Mouse (Mus musculus) lung, adult 2 months (tissue): Measurements from ENCODE around the gene Tsc1.

Source experiments
- CTCF ChIP-seq: fragments of 200-500 bp; IDR thresholded peaks from 2 replicates; pipeline ENCODE4 v1.5.1; 2011; ENCODE audit warnings: mild to moderate bottlenecking, low read length, control low read depth; ENCODE audit not compliant: insufficient read depth
- POLR2A ChIP-seq: fragments of 200-500 bp; IDR thresholded peaks from 2 replicates; pipeline ENCODE4 v1.6.1; 2011; ENCODE audit warnings: low read depth, mild to moderate bottlenecking, control low read depth, low read length, borderline replicate concordance; ENCODE audit errors: extremely low read depth

DNA sequence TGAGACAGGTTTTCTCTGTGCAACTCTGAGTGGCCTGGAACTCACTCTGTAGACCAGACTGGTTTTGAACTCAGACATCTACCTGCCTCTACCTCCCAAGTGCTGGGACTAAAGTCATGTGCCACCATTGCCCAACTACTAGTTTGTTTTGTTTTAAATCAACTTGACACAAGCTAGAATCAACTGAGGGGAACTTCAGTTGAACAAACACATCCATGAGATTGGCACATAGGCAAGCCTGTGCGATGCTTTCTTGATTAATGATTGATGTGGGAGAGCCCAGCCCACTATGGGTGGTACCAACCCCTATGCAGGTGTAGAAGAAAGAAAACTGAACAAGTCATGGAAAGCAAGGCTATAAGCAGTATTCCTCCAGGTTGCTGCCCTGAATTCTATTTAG is 5.8 kb upstream of the Tsc1 start:
- TF ChIP-seq CTCF (no peak), POLR2A (no peak)
